In genomic region chr10:9605635-9606034, GRCm38 (mm10) we compare ENCODE assay signal across 12 mouse cellular contexts.
A peak's percentile ranks its signal among the peaks of the same experiment; 100 is the strongest.
DNase-seq lines count a peak whose midpoint lies in the region; ATAC-seq and TF ChIP-seq lines count a peak whose summit lies in the region.
"Had no signal": no experiment of that assay in that cellular context is flagged by ENCODE, and none has a peak within 500 bp of the region (broad histone marks: within the 10 kb centered on the region; RNA-seq: fewer than 3 reads in every experiment).

No protein-coding gene starts in this region.

- no peak for ATAC-seq in megakaryocyte-erythroid progenitor cell, adult 5-6 weeks (replicated peaks; ENCODE audit: low FRiP score, low TSS enrichment, poor library complexity, severe bottlenecking)
- ATAC-seq: activated CD4-positive, CD25-positive, alpha-beta regulatory T cell, adult 4 months had no signal

- H3K27me3 ChIP-seq in heart, embryonic 10.5 days (ENCODE audit: insufficient read depth, poor library complexity, severe bottlenecking) = no peaks in the 10 kb centered on the region

- TF ChIP-seq CTCF in brain, embryonic 14.5 days (IDR thresholded peaks at IDR 0.05; ENCODE audit: borderline replicate concordance, extremely low read depth, insufficient read depth, insufficient read length) = no peak

- H3K9me3 ChIP-seq in heart, embryonic 10.5 days = no peaks in the 10 kb centered on the region

- 91% methylated on average over 5 of the region's 5 CpGs for WGBS in heart, embryonic 10.5 days

- H3K4me1 ChIP-seq in heart, embryonic 10.5 days = no peaks in the 10 kb centered on the region

- no peaks in the 10 kb centered on the region for H3K36me3 ChIP-seq in heart, embryonic 10.5 days

- TF ChIP-seq POLR2A in brain, embryonic 14.5 days (IDR thresholded peaks at IDR 0.05; ENCODE audit: borderline replicate concordance, extremely low read depth, insufficient read depth, insufficient read length, poor library complexity, severe bottlenecking) = no peak

- peak; percentile 53 to 57 for DNase-seq in heart, adult 18-20 months
- DNase-seq in heart, embryonic 10.5 days (ENCODE audit: low spot score) = no peak
- DNase-seq in 3T3-L1 (ENCODE audit: low read depth, low spot score) = peak; percentile 68
- DNase-seq in brain, embryonic 14.5 days (ENCODE audit: low read depth) = peak; percentile 73
- DNase-seq in heart, postnatal 4 days = peak; percentile 47
- DNase-seq in spleen, adult 18-20 months = no peak
- no peak for DNase-seq in thymus, adult 18-20 months
- DNase-seq: right cerebral cortex, postnatal 4 days had no signal

- no peak overlapping the region for H3K4me3 ChIP-seq in heart, embryonic 10.5 days
- H3K4me3 ChIP-seq: myocyte had no signal

- no peak overlapping the region for H3K27ac ChIP-seq in heart, embryonic 10.5 days
- H3K27ac ChIP-seq: liver, embryonic 14.5 days had no signal

Comparison
In these comparisons a context has a peak if more than half of its experiments do, and no peak if none do; other contexts are left out.
1. DNase-seq: peak in heart, adult 18-20 months (2 of 2), 3T3-L1 (single experiment), brain, embryonic 14.5 days (single experiment) and heart, postnatal 4 days (single experiment); none in heart, embryonic 10.5 days (single experiment), spleen, adult 18-20 months (0 of 2) and thymus, adult 18-20 months (0 of 2).